Mouse (Mus musculus) stomach, embryonic 14.5 days (tissue): ENCODE results near the gene Plekha5. TPM values are rescaled to one million over a fixed set of nuclear protein-coding genes. Genes with fewer than 3 reads are reported as not detected.

ENCODE experiments used
- ATAC-seq: fragments of 200-750 bp; cut with Nextera tagmentation; 2 replicates; pipeline ENCODE4 v1.8.0; 2017; ENCODE audit warnings: low read depth, moderate TSS enrichment; ENCODE audit not compliant: insufficient number of reproducible peaks, insufficient read depth, low FRiP score
- H3K27ac ChIP-seq: fragments of 300-500 bp; sonication (generic); 2 replicates; pipeline ENCODE4 v1.5.1; 2014; ENCODE audit warnings: mild to moderate bottlenecking, low read length, moderate library complexity, mixed read lengths
- H3K27me3 ChIP-seq: fragments of 300-500 bp; sonication (generic); 2 replicates; pipeline ENCODE4 v1.6.1; 2014; ENCODE audit warnings: low read length, control low read depth, mixed read lengths; ENCODE audit not compliant: control insufficient read depth, insufficient read depth
- H3K36me3 ChIP-seq: fragments of 300-500 bp; sonication (generic); 2 replicates; pipeline ENCODE4 v1.6.1; 2014; ENCODE audit warnings: mild to moderate bottlenecking, control low read depth, low read length, moderate library complexity, mixed read lengths; ENCODE audit not compliant: control insufficient read depth, insufficient read depth
- H3K4me1 ChIP-seq: fragments of 300-500 bp; sonication (generic); 2 replicates; pipeline ENCODE4 v1.6.1; 2014; ENCODE audit warnings: low read length, control low read depth, mixed read lengths; ENCODE audit not compliant: control insufficient read depth, insufficient read depth
- H3K4me2 ChIP-seq: fragments of 300-500 bp; sonication (generic); replicated peaks from 2 replicates; pipeline ENCODE4 v1.6.1; 2014; ENCODE audit warnings: low read depth, low read length, control low read depth
- H3K4me3 ChIP-seq: fragments of 300-500 bp; sonication (generic); 2 replicates; pipeline ENCODE4 v1.5.1; 2014; ENCODE audit warnings: low read depth, low read length, control low read depth
- H3K9ac ChIP-seq: fragments of 300-500 bp; sonication (generic); replicated peaks from 2 replicates; pipeline ENCODE4 v1.6.1; 2014; ENCODE audit warnings: low read depth, mild to moderate bottlenecking, control low read depth, low read length, moderate library complexity, mixed read lengths
- H3K9me3 ChIP-seq: fragments of 300-500 bp; sonication (generic); 2 replicates; pipeline ENCODE4 v1.6.1; 2016; ENCODE audit warnings: low read depth, low read length, control low read depth; ENCODE audit not compliant: control insufficient read depth
- WGBS: fragments of 180-500 bp; shearing (Covaris S2); extraction: QIAGEN DNeasy Blood & Tissue Kit; methylation state at CpG from one replicate; pipeline ENCODE4 v1.1.7; 2014; 5-methylcytosine and 5-hydroxymethylcytosine counted together
- polyA plus RNA-seq: library from polyadenylated mRNA; unstranded; fragments of >200 nt; fragmentation: Nextera tagmentation; extraction: Ambion mirVana; gene quantifications from 2 replicates; pipeline ENCODE4 v1.2.1, GENCODE M21; 2014

Plekha5 gene
- polyA plus RNA-seq, 1 experiment from 2014 or later = 67.3 TPM

- Histone ChIP-seq H3K9ac (no peak overlapping the region), H3K4me1 (0 out of 2 replicates have a peak, but pooled peaks cover 4% of the 10 kb centered on the region), H3K36me3 (peaks cover 6% of the 10 kb centered on the region; the same call in 1 of the 2 replicates), H3K4me3 (no peak overlapping the region), H3K9me3 (no peaks in the 10 kb centered on the region), H3K27me3 (no peaks in the 10 kb centered on the region), H3K4me2 (no peak overlapping the region), H3K27ac (no peak overlapping the region)
- ATAC-seq = no peak
- WGBS = 91% methylated on average over 21 of the region's 21 CpGs
Measured at GRCm38 (mm10) chr6:140448010-140448739, 24.3 kb downstream of the Plekha5 start.

- ATAC-seq = no peak
- H3K36me3 ChIP-seq = peaks cover 6% of the 10 kb centered on the region; the same call in 1 of the 2 replicates
Measured at GRCm38 (mm10) chr6:140450693-140451092, 26.8 kb downstream of the Plekha5 start.

DNA sequence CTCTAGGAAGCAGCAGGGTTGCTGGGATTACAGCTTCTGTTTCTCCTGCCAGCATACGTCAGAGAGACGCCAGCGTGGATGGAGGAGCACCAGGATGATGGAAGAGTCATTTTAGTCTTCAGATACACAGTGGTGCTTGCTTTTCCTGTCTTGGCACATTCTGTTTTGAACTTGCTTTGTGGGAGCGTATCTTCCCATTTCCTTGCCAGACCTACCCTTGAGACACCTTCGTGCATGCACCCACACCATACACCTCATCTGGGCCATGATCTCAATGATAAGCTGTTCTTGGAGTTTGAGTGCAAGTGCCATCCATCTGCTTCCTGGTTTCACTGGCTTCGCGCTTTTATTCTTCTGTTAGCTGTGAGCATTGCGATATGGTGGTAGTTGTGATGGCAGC is 28.9 kb downstream of the Plekha5 start:
- Histone ChIP-seq H3K9me3 (no peaks in the 10 kb centered on the region), H3K27me3 (no peaks in the 10 kb centered on the region), H3K9ac (no peak overlapping the region), H3K27ac (no peak overlapping the region), H3K4me2 (no peak overlapping the region), H3K4me1 (no peaks in the 10 kb centered on the region), H3K4me3 (no peak overlapping the region), H3K36me3 (peaks cover 6% of the 10 kb centered on the region; the same call in 1 of the 2 replicates)
- no peak for ATAC-seq
- 97% methylated on average over 8 of the region's 8 CpGs for WGBS

More at GRCm38 (mm10) chr6:140450693-140451092, 26.8 kb downstream of the Plekha5 start:
- Histone ChIP-seq H3K27ac (no peak overlapping the region), H3K4me1 (no peaks in the 10 kb centered on the region), H3K27me3 (no peaks in the 10 kb centered on the region), H3K9ac (no peak overlapping the region), H3K9me3 (no peaks in the 10 kb centered on the region), H3K4me2 (no peak overlapping the region), H3K4me3 (no peak overlapping the region)
- WGBS = 77% methylated on average over 5 of the region's 5 CpGs

DNA sequence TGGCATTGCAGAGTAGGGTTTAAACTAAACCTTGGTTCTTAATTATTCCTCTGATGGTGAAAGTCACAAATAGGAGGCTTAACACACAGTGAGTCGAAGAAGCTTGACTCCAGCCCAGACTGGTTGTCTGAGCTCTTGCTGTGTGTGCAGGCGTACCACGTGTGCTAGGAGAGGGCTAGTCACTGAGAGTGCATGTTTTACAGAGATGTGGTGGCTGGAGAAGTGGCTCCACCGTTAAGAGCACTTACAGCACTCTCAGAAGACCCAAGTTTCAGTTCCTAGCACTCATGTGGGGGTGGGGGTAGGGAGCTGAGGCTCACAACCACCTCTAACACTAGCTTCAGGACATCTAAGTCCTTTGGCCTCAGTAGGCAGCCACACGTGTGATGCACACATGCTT is 29.6 kb downstream of the Plekha5 start:
- ATAC-seq = no peak
- Histone ChIP-seq H3K27ac (no peak overlapping the region), H3K9ac (no peak overlapping the region), H3K4me1 (no peaks in the 10 kb centered on the region), H3K27me3 (no peaks in the 10 kb centered on the region), H3K4me3 (no peak overlapping the region), H3K4me2 (no peak overlapping the region), H3K9me3 (no peaks in the 10 kb centered on the region), H3K36me3 (peaks cover 6% of the 10 kb centered on the region; the same call in 1 of the 2 replicates)
- WGBS = 82% methylated on average over 5 of the region's 5 CpGs

DNA sequence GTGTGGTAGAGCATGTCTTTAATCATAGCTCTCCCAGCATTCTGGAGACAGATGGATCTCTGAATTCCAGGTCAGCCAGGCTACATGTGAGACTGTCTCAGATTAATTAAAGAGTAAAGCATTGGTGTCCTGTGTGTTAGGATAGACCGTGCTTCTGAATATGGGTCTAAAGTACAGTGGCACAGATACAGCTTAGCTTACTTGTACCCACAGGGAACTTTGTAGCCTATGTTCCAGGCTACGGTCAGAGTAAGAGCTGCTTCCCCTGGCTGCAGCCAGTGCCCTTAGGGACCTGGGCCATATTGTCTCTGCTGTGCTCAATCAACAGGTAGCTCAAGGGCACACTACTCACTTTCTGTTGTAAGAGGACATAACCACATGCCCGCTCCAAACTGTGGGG is 30.5 kb downstream of the Plekha5 start:
- Histone ChIP-seq H3K9ac (no peak overlapping the region), H3K27ac (no peak overlapping the region), H3K36me3 (peaks cover 6% of the 10 kb centered on the region; the same call in 1 of the 2 replicates), H3K4me1 (no peaks in the 10 kb centered on the region), H3K27me3 (no peaks in the 10 kb centered on the region), H3K4me2 (no peak overlapping the region), H3K9me3 (no peaks in the 10 kb centered on the region), H3K4me3 (no peak overlapping the region)
- ATAC-seq = no peak
- 94% methylated on average over 3 of the region's 3 CpGs for WGBS

GRCm38 (mm10) chr6:140455851-140456250 is 32.0 kb downstream of the Plekha5 start:
- H3K9me3 ChIP-seq = no peaks in the 10 kb centered on the region
- H3K27me3 ChIP-seq = no peaks in the 10 kb centered on the region
- H3K4me1 ChIP-seq = no peaks in the 10 kb centered on the region
- ATAC-seq = no peak
- no peak overlapping the region for H3K4me2 ChIP-seq
- H3K27ac ChIP-seq = no peak overlapping the region
- 59% methylated on average over 3 of the region's 3 CpGs for WGBS
- H3K36me3 ChIP-seq = peaks cover 6% of the 10 kb centered on the region; the same call in 1 of the 2 replicates
- no peak overlapping the region for H3K9ac ChIP-seq
- H3K4me3 ChIP-seq = no peak overlapping the region

DNA sequence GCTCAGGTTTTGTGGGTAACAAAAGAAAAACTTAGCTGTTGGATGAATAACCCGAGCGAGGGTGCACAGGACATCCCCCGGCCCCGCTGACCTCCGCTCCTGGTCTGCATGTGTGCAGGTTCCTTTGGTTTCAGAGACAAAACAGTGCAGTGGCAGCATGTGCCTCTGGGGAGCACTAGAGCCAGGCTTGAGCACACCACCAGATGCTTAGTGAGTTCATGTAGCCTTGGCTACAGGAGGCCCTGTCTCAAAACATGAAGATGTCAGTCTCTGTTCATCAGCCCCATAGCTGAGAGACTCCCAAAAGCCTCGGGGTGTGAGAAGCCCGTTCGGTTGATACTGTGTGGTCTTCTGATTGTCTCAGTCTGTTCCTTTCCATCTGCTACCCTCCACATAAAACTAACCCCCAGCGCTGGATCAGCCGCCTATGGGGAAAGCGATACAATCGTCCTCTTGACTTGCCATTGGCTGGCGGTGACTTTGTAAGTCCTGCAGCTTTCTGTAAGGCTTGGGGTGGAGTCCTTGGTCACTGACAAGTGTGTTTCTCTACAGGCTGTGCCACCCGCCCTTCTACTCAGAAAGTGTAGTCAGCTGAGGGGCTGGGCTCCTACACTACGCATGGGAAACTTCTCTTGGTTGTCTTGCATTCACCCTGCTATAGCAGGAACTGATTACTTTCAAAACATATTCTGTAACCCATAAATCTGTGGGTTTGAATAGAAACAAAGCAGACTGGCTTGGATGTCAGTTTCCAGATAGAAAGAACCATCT is 32.7 kb downstream of the Plekha5 start:
- H3K4me3 ChIP-seq = no peak overlapping the region
- no peak for ATAC-seq
- H3K9ac ChIP-seq = no peak overlapping the region
- H3K4me1 ChIP-seq = no peaks in the 10 kb centered on the region
- H3K27ac ChIP-seq = no peak overlapping the region
- peaks cover 6% of the 10 kb centered on the region; the same call in 1 of the 2 replicates for H3K36me3 ChIP-seq
- 86% methylated on average over 15 of the region's 15 CpGs for WGBS
- H3K27me3 ChIP-seq = no peaks in the 10 kb centered on the region
- H3K9me3 ChIP-seq = no peaks in the 10 kb centered on the region
- H3K4me2 ChIP-seq = no peak overlapping the region

GRCm38 (mm10) chr6:140460398-140460797 is 36.5 kb downstream of the Plekha5 start:
- H3K27ac ChIP-seq = no peak overlapping the region
- WGBS = 87% methylated on average over 7 of the region's 7 CpGs
- no peak overlapping the region for H3K4me3 ChIP-seq
- H3K4me2 ChIP-seq = no peak overlapping the region
- no peak overlapping the region for H3K9ac ChIP-seq
- no peaks in the 10 kb centered on the region for H3K4me1 ChIP-seq
- H3K9me3 ChIP-seq = no peaks in the 10 kb centered on the region
- no peak for ATAC-seq
- H3K27me3 ChIP-seq = no peaks in the 10 kb centered on the region
- H3K36me3 ChIP-seq = no peaks in the 10 kb centered on the region
